Mouse (Mus musculus) Patski (cell line): Measurements from ENCODE around the gene 4933428G20Rik. TPM values are rescaled to one million over a fixed set of nuclear protein-coding genes. Genes with fewer than 3 reads are reported as not detected.

ENCODE experiments used
- ATAC-seq: fragments of 100-300 bp; one replicate; pipeline ENCODE4 v1.8.0; 2021
- CTCF ChIA-PET: fragments of 350-600 bp; sonication (Branson Sonifier 250); formaldehyde crosslinking; loops from one replicate; lab custom pipeline; 2022; ENCODE audit warnings: inconsistent platforms; lab: Charles Lee
- POLR2A ChIA-PET: fragments of 350-600 bp; sonication (Branson Sonifier 250); formaldehyde crosslinking; loops from one replicate; lab custom pipeline; 2022; ENCODE audit warnings: antibody characterized with exemption, inconsistent platforms; lab: Charles Lee
- DNase-seq: peaks from one replicate; pipeline ENCODE4 v3.0.0-alpha.2; 2011; ENCODE audit warnings: low read depth, low spot score
- H3K27me3 ChIP-seq: fragments of 371-371 bp; one replicate; pipeline ENCODE4 v1.5.1; 2021
- CTCF ChIP-seq: fragments of 100-300 bp; IDR thresholded peaks from one replicate; pipeline ENCODE4 v1.5.1; 2021
- in situ Hi-C: fragments of 300-500 bp; cut with MboI; formaldehyde crosslinking; loops from 3 replicates; pipeline ENCODE4 v1.11.1; 2018; ENCODE audit warnings: low pct_unique_long_range_greater_than_20kb, mixed read lengths
- polyA plus RNA-seq: library from polyadenylated mRNA; unstranded; gene quantifications from one replicate; pipeline ENCODE4 v1.2.3, GENCODE M21; 2021

The 4933428G20Rik gene
- polyA plus RNA-seq, result 0.17 TPM

GRCm38 (mm10) chr11:97499865-97500719 lies at the start of gene 4933428G20Rik:
TSS of gene 4933428G20Rik (minus strand) at chr11:97500340.
- in situ Hi-C loops, result no loop called here
- POLR2A ChIA-PET, result no interaction called here
- CTCF ChIA-PET, result no interaction called here
- ATAC-seq (no peak), DNase-seq (no peak)
- no peaks in the 10 kb centered on the region for H3K27me3 ChIP-seq
- TF ChIP-seq CTCF, result no peak

- ChIA-PET CTCF (interaction anchor here (1.1 kb wide), 1 partner anchor 17 kb away, joined by 3 read pairs; no protein-coding TSS in a partner anchor), POLR2A (interaction anchor here (1.5 kb wide), 1 partner anchor 9 kb away, joined by 3 read pairs; no protein-coding TSS in a partner anchor)
- in situ Hi-C loops, result no loop called here
- ATAC-seq (no peak), DNase-seq (no peak)
- peaks cover 66% of the 10 kb centered on the region for H3K27me3 ChIP-seq
- no peak for TF ChIP-seq CTCF
Observed at GRCm38 (mm10) chr11:97548757-97549156, 48.6 kb upstream of the 4933428G20Rik start.

- in situ Hi-C loops, result no loop called here
- TF ChIP-seq CTCF, result no peak
- no peak for ATAC-seq
- POLR2A ChIA-PET, result interaction anchor here (1.5 kb wide), 1 partner anchor 10 kb away, joined by 3 read pairs; no protein-coding TSS in a partner anchor
- DNase-seq, result no peak
- H3K27me3 ChIP-seq, result peaks cover 66% of the 10 kb centered on the region
- CTCF ChIA-PET, result interaction anchor here (1.1 kb wide), 1 partner anchor 16 kb away, joined by 3 read pairs; no protein-coding TSS in a partner anchor
Observed at GRCm38 (mm10) chr11:97547957-97548706, 48.0 kb upstream of the 4933428G20Rik start.

GRCm38 (mm10) chr11:97546804-97547411 lies 46.8 kb upstream of the 4933428G20Rik start:
- peaks cover 61% of the 10 kb centered on the region for H3K27me3 ChIP-seq
- TF ChIP-seq CTCF, result no peak
- ChIA-PET CTCF (no interaction called here), POLR2A (no interaction called here)
- DNase-seq, result no peak
- in situ Hi-C loops, result no loop called here
- ATAC-seq, result no peak

GRCm38 (mm10) chr11:97545808-97546560 lies 45.8 kb upstream of the 4933428G20Rik start:
- no peak for DNase-seq
- in situ Hi-C loops, result no loop called here
- POLR2A ChIA-PET, result interaction anchor here (1.0 kb wide), 1 partner anchor 11 kb away, joined by 3 read pairs; no protein-coding TSS in a partner anchor
- no peak for ATAC-seq
- CTCF ChIA-PET, result no interaction called here
- peaks cover 52% of the 10 kb centered on the region for H3K27me3 ChIP-seq
- TF ChIP-seq CTCF, result no peak

- CTCF ChIA-PET, result interaction anchor here (1.5 to 1.6 kb wide), 2 partner anchors 12 to 32 kb away, joined by 4 to 10 read pairs; partner anchors contain the start of gene Srcin1
- no peak for ATAC-seq
- peaks cover 42% of the 10 kb centered on the region for H3K27me3 ChIP-seq
- POLR2A ChIA-PET, result interaction anchor here (0.9 kb wide), 1 partner anchor 17 kb away, joined by 3 read pairs; no protein-coding TSS in a partner anchor
- no peak for TF ChIP-seq CTCF
- in situ Hi-C loops, result no loop called here
- no peak for DNase-seq
Observed at GRCm38 (mm10) chr11:97543883-97544282, 43.7 kb upstream of the 4933428G20Rik start.

GRCm38 (mm10) chr11:97543181-97543733 lies 43.1 kb upstream of the 4933428G20Rik start:
- ChIA-PET CTCF (interaction anchor here (1.5 to 1.6 kb wide), 2 partner anchors 11 to 33 kb away, joined by 4 to 10 read pairs; partner anchors contain the start of gene Srcin1), POLR2A (interaction anchor here (0.9 kb wide), 1 partner anchor 18 kb away, joined by 3 read pairs; no protein-coding TSS in a partner anchor)
- DNase-seq (no peak), ATAC-seq (no peak)
- TF ChIP-seq CTCF, result no peak
- H3K27me3 ChIP-seq, result peaks cover 41% of the 10 kb centered on the region
- in situ Hi-C loops, result no loop called here

- in situ Hi-C loops, result no loop called here
- ChIA-PET CTCF (interaction anchor here (1.5 to 1.6 kb wide), 2 partner anchors 10 to 33 kb away, joined by 4 to 10 read pairs; partner anchors contain the start of gene Srcin1), POLR2A (no interaction called here)
- ATAC-seq (no peak), DNase-seq (no peak)
- no peak for TF ChIP-seq CTCF
- peaks cover 36% of the 10 kb centered on the region for H3K27me3 ChIP-seq
Observed at GRCm38 (mm10) chr11:97542171-97543150, 42.3 kb upstream of the 4933428G20Rik start.
